Mouse (Mus musculus): Measurements from ENCODE around the gene Chsy1.
A peak's percentile ranks its signal among the peaks of the same experiment; 100 is the strongest.

The Chsy1 gene

DNA sequence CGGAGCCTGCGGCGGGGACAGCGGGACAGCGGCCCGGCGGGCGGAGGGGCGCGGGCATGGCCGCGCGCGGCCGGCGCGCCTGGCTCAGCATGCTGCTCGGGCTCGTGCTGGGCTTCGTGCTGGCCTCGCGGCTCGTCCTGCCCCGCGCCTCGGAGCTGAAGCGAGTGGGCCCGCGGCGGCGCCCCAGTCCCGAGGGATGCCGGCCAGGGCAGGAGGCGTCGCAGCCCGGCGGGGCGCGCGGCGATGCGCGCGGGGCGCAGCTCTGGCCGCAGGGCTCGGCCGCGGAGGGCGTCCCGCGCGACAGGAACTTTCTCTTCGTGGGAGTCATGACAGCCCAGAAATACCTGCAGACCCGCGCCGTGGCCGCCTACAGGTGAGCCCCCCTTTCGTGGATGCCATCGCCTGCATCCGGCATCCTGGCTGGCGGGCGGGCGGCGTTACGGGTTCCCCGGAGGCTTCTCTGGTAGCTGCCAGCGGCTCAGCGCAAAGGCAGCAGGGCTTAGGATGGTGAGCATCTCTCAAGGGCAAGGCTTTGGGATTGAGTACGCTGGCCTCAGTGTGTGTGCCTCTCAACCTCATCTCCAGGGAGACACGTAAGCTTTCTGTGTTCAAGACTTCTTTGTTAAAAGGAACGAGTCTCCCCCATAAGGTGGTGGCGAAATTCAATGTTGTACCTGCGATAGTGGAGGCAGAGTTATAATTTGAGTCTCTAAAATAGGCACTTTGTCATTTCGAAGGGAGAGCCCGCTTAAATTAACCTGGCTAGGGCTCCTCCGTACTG is 730 bp downstream of the Chsy1 start:
- peak; percentile 59 to 69 for DNase-seq

DNA sequence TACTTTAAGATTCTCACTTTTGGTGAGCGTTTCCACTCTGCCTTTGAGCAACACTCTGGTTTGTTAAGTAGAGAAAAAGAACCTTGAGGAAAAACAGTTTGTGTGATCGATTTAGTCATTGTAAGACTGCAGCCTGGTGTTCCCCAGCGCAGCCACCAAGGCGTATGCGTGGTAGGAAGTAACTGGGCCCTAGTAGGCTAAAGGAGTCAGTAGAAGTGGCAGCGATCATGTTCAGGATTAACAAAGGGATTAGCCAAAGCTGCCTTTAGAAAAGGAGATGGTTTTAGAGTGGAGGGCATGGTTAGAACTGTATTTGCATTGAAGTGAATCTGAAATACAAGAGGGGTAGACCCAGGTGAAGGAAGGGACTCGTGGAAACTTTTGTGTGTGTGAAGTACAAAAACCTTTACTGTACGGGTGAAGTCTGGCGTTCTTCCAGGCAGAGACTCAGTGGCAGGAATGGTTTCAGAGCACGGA is 1.4 kb downstream of the Chsy1 start:
- no peak for DNase-seq

DNA sequence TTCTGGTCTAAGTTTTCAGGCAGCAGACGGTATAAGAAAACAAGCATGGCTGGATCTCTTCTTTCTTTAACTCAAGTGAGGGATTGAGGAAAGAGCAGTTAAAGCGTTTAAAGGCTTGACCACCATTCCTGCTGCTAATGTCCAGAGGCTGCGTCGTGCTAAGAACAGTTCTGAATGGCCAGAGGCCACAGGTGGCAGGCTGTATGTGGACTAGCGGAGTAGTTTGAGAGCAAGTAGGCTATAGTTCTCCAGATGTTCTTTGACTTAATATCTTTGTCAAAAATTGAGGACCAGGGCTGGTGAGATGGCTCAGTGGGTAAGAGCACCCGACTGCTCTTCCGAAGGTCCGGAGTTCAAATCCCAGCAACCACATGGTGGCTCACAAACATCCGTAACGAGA is 1.9 kb downstream of the Chsy1 start:
- no peak for DNase-seq

DNA sequence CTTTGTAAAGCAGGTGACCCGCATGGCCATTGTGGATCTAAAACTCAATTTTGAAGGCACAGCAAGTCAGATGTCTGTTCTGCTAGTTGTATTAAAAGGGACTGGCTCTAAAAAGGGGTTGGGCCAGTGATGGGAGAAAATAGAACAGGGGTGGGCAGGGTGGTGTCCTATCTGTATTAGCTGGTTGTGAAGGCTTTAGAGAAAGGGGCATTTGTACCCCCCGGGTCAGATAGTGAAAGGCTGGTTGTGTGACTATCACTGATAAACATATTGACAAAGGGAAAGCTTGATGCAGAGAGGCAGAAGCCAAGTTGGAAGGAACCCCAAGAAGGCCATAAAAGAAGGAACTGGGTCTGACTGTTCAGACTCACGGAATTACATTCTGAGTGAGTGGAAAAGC is 4.2 kb downstream of the Chsy1 start:
- no peak for DNase-seq

DNA sequence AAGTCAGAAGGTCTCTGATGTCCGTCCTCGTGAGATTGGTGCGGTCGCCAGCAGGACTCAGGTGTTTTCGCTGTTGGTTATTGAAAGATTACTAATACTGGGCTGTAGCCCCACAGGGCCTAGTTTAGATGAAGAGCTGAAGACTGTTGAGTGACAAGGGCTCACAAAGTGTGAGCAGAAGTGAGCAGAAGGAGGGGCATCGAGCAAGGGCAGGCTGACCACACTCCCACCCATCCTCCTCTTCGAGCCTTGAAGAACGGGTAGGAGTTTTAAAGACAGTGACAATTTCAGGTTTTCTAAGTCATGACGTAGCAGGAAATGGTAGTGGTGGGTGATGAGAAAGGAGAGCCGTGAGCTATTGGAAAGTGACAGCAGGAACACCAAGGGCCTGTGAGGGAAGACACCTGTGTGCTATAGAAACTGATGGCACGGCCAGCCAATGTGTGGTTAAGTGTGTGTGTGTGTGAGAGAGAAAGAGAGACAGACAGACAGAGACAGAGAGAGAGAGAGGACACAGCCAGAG is 6.6 kb downstream of the Chsy1 start:
- DNase-seq: peak in 1 of 2 experiments; percentile 19

DNA sequence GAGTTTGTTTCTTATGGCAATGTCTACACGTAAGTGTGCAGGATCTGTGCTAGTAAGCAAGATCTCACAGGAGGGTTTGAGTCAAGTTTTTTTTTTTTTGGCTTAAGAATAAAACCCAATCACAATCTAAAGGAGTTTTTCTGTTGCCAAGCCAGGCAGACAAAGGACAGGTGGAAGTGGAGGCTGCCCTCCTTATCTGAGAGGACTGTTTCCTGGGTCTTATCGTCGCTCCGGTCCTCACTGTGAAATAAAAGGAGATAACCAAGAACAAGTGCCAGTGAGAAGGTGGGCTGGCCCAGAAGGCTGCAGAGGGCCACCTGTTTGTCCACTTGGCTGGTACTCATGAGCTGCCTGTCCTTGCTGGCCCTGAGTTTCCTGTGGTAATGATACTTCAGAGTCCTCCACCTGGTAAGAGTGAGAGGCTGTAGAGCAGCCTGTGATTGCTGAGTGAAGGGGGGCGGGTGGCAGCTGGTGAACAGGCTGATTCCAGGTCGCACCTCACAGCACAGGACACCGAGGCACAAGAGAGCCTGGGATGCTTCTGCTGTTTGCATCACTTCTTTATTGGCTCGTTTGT is 7.7 kb downstream of the Chsy1 start:
- DNase-seq: peak in 1 of 2 experiments; percentile 12

DNA sequence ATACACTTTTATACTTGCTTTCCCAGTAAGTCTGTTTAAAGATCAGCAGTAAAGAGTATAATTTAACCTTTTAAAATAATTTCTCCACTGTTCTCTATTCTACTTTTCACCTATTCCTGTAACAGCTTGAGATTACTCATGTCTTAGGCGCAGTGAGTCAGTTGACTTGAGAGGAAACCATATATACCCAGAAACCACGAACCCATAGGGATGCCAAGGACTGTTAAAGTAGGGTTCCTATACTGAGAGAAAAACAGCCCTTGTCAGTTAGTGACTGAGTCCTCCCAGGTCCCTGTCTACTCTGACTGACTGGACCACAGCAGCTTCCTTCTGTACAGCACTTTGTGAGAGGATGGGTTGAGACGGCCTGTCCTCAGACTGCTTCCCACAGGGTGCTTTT is 8.7 kb downstream of the Chsy1 start:
- DNase-seq: no peak

DNA sequence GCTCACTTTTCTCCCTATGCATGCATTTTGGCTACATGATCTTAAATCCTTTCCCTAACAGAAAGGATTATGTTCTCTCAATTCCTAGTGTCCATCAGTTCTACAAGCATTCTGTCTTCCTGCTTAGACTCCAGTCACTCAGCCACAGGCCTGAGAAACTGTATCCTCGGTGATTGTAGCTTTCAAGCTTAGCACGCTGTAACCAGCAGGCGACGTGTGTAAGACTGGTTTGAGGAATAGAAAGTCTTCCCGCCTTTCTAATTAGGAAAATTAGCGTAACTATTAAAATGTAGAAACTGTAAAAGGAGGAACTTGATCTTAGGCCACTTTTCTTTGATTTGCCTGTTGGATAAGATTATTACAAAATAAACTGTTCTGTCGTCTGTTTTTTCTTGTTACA is 9.5 kb downstream of the Chsy1 start:
- no peak for DNase-seq

DNA sequence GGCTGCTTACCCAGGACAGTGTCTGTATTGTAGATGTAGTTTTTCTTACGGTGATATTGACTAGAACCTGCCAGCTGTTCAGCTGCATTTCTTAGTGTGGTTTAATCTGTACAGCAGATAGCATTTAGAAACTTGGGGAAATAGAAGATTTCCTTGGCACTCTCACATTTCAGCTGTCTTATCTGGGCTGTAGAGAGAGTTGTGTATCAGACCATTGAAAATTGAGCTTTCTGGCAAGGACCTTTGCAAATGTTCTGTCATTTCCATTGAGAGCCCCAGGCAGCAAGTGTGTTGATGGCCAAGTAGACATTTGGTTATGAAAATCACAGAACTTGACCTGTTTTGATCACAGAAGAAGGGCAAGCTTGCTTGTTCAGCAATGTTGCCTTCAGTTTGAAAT is 10.8 kb downstream of the Chsy1 start:
- no peak for DNase-seq

DNA sequence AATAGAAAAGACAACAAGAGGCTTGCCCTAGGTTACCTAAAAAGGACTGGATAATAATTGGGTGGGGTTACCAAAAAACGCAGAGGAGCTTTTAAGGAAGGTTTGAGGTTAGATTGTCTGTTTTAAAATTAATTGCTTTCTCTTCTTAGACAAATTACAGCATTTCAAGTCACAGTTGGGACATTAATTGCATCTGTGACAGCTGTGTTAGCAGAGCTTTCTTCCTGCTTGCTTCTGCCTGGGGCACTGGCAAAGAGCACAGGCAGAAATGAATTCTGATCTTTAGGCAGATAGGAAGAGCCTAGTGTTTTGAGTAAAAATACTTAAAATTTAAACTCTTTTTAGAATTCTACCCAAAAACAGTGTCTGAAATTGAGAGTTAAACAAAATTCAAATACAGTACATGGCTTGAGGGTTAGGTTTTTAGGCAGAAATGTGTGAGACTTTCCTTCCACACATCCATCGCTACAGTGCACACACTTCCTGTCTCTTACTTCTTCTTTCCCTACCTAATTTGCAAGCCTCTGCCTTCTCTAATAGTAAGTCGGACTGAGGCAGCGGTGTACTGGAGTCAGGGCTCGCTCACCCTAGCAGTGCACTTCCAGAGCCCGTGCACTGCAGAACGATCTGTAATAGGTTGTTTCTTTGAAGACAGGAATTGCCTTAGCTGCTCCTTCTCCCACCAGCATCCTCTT is 11.5 kb downstream of the Chsy1 start:
- no peak for DNase-seq

DNA sequence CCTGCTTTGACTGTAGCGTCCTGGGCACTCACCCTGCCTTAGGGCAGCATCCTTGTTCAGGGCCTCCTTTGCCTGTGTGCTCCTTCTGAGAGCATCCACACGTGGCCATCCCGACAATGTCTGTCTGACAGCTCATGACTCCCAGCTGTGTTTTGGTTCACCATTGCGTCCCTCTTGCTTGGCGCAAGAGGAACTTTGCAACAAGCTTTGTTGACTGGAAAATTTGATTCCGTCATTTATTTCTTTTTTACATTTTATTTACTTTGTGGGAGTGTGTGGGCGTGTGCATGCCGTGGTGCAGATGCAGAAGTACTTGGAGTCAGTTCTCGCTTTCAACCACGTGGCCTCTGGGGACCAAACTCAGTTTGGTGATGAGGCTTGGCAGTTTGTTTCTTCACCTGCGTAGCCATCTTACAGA is 15.2 kb downstream of the Chsy1 start:
- no peak for DNase-seq

DNA sequence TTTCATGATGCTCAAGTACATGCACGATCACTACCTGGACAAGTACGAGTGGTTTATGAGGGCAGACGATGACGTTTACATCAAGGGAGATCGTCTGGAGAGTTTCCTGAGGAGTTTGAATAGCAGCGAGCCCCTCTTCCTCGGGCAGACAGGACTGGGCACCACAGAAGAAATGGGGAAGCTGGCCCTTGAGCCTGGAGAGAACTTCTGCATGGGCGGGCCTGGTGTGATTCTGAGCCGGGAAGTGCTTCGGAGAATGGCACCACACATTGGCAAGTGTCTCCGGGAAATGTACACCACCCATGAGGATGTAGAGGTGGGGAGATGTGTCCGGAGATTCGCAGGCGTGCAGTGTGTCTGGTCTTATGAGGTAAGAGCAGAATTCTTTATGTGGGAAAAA is 16.1 kb downstream of the Chsy1 start:
- DNase-seq: no peak

DNA sequence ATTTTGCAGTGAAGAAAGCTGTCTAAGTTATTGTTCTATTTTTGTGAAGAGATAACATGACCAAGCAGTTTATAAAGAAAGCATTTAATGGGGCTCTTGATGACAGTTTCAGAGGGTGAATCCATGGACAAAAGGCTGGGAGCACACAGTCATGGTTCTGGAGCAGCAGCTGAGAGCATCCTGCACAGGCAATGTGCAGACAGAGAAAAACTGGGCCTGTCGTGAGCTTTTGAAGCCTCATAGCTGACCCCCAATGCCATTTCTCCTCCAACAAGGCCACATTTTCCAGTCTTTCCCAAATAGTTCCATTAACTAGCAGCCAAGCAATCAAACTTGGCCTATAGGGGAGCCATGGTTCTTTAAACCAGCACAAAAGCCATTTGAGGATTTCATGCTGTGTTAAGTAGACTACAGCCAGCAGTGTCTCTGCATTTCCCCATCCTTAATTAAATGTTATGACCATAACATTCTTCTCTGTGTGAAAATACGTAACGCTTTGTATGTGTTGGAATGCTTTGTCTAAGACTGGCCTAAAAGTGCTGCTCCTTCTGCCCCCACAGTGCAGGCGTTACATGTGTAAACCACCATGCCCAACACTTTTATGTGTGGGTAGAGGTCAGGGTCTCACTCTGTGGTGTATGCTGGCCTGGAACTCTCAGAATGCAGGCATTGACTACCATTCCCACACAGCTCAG is 18.8 kb downstream of the Chsy1 start:
- no peak for DNase-seq

DNA sequence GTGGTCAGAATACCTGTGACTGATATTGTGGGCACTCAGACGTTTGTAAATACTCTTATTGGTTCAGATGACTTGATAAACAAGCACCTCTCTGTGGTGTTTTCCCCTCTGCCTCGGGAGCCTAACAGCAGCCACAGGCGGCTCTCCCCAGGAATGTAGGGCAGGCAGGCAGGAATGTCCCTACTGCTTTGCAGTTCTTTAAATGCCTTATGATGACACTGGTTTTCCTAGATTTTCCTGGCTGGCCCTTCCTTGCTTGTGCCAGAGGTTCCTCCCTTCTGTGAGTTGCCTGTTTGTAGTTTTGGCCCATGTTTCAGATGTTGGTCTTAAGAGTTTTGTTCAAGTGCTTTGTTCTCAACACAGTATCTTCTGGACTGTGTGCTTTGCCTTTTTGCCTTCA is 19.5 kb downstream of the Chsy1 start:
- DNase-seq: no peak

DNA sequence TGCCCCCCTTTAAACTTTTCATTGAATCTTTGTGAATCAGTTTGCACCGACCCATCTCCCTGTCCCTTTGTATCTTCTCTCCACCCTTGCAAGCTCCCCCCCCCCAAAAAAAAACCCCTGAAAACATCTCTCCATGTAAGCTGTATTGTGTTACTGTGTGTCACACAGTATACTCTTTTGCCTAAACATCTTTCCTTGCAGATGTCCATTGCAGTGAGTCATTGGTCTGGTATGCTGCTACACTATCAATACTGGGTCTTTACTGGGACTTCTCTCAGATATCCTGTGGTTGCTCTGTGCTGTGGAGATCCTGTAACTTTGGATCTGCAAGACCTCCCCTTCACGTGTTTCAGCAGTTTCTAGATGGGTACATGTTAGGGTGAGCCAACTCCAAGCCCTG is 21.0 kb downstream of the Chsy1 start:
- DNase-seq: no peak

DNA sequence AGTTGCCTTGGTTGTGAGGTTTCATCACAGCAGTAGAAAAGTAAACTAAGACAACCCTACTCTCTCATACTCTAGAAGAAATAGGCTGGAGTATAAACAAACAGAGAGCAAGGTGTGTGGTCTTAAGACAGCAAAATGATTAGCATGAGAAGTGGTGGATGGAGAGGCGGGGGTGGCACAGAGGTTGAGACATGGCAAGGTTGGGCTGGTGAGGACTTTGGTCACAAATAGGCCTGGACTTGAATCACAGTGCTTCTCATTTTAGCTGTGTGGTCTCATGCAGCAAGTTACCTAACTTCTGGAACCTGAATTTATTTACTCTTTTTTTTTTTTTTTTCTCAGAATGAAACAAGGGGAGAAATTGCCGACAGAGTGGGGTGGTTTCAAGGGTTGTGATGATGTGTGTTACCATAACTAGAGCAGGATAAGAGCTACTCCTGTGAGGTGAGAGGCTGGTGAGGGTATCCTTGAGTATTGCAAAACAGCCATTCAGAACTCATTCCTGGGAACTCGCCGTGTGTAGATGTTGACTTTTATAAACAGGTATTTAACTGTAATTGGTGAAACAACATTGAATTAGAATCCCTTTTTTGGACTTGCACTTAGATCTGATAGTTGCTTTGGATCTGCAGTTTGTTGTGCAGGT is 22.6 kb downstream of the Chsy1 start:
- no peak for DNase-seq

DNA sequence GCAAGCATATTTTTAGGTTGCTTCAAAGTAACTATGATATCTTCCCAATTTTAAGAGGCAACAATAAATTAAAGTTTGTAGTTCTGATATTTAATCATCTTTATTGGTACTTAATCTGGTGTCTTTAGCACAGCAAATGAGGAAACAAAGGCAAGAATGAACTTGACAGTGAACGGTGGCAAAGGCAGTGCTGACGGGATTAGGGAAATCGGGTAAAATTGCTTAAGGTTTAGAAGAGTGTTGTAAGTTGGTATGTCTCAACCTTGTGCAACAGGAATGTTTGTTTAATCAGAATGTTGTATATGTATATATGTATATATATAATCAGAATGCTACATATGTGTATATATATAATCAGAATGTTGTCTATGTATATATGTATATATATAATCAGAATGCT is 24.8 kb downstream of the Chsy1 start:
- DNase-seq: no peak

DNA sequence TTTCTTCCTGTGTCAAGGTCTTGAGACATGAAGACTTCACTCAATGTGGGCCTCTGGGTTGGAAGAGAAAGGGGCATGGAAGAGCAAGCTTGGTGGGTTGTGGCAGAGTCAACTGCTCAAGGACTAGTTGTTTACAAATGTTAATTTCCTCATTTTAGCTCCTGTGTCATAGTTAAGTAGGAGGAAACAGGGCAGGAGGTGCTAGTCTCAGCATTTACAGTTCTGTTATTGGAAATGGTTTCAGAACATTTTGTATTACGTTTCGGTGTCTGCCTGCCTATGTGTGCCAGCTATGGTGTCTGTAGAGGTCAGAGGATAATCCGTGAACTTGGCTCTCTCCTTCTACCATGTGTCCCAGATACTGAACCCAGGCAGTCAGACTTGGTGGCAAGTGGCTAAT is 26.3 kb downstream of the Chsy1 start:
- DNase-seq: no peak

DNA sequence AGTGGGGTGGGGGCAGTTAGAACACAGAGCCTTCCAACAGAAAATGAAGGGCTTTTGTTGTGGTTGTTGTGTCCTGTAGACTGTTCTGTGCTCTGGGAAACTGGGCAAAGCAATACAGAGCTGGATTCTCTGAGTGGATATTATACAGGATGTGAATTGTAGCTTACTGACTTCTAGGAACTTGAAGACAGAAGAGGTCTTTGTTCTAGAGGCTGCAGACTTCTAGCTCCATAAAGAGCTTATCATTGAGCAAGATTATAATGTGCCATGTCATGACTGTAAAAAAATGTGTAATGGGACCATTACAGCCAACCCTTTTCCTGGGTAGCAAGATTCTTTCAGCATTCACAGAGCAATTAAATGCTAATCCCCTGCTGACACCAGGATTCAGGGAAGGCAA is 26.9 kb downstream of the Chsy1 start:
- DNase-seq: no peak

DNA sequence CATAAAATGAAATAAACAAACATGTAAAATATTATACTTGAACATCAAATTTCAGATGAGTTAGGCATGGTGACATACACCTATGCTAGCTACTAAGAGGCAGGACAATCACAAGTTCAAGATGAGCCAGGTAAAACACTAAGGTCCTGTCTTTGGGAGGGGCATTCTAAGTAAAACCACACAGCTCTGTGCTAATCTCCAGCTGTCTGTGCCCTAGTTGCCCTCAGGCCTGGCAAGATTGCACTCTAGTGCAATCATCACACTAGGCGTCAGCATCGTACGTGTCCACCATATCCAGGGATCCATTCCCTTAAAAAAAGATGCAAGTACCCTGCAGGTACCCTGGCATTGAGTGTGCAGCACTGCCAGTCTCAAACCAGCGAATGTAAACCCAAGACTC is 28.0 kb downstream of the Chsy1 start:
- no peak for DNase-seq

DNA sequence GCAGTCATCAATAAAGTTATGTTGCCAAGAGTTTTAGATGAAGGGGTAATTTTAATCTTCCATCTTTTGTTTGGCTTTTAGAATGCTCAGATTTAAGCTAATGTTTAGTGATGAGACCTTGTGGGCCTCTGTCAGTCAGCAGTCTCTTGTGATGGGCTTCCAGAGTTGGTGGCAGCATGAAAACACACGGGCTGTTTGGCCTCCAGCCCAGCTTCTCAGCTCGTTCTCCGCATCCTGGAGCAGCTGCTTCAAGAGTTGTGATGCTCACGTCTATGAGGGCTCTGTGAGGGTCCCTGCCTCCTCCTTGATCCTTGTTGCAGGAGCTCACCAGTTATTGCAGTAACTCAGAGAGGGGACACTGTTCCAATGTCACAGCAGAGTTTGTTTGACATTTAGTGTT is 29.0 kb downstream of the Chsy1 start:
- DNase-seq: no peak

DNA sequence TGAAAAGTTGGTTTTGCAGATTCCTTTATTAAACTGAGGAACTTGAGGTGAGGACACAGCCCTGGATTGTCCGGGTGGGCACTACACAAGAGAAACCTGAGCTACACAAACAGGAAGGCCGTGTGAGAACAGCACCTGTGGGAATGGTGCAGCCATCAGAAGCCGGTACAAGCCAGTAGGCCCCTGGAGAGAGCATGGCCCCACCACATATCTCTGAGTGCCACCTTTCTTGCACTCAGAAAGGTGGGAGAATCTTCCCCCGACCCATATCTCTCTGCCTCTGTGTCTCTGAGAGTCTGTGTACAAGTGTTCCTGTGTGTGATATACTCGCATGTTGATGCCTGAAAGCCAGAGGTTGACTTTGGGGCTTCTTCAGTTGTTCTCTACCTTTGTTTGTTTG is 29.6 kb downstream of the Chsy1 start:
- no peak for DNase-seq

DNA sequence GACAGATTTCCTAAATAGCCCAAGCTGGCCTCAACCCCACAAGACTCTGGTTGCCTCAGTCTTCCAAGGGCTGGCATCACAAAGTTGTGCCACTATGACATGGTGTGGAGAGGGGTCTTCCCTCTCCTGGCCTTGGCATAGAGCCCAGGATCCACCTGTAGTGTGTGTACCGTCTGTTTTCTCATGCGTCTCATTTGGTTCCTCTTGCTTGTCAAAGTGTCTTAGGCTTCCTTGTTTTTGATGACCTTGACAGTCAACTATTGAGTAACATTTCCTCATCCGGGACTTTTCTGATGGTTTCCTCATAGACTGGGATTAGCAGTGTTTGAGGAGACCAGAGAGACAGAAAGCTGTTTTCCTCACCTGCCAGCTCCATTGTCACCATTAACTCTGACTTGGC is 30.8 kb downstream of the Chsy1 start:
- DNase-seq: no peak
